Mouse (Mus musculus): ENCODE measurements around the gene B3gat3. TPM values are rescaled to one million over a fixed set of nuclear protein-coding genes. Genes with fewer than 3 reads are reported as not detected.
"Not testable (repeated sequence)": the region's sequence is repeated elsewhere in the genome, so short reads cannot be mapped to it uniquely, and the experiment has no call there.

The B3gat3 gene
- polyA plus RNA-seq, 1 experiment from 2014 or later, result 78.0 TPM

DNA sequence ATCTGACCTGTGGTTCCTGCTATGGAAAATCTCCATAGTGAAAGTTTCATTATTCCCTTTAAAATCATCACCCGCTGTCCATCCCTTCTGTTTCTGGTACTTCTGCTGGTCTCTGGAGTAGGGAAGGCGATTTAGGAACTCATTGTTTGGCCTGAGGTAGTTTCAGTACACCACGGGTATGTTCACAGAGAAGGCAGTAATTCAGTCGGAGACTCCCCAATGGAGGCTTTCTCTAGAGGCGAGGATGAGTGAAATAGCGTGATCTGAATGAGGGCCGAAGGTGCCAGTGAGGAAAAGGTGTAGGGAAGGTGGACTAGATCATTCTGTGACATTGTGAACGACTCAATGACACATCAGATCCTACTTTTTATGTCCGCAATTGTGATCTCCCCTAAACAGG is 34.0 kb downstream of the B3gat3 start:
- Histone ChIP-seq H3K4me1 (replicated peaks) (peaks cover 26% of the 10 kb centered on the region), H3K27ac (peak overlapping the region; percentile 87), H3K4me3 (peak overlapping the region; percentile 84), H3K36me3 (peaks cover 76% of the 10 kb centered on the region), H3K27me3 (ENCODE audit: insufficient read depth, poor library complexity, severe bottlenecking) (no peaks in the 10 kb centered on the region), H3K9me3 (no peaks in the 10 kb centered on the region)
- 12% methylated on average over 9 of the region's 9 CpGs for WGBS
- DNase-seq (ENCODE audit: low spot score), result no peak

DNA sequence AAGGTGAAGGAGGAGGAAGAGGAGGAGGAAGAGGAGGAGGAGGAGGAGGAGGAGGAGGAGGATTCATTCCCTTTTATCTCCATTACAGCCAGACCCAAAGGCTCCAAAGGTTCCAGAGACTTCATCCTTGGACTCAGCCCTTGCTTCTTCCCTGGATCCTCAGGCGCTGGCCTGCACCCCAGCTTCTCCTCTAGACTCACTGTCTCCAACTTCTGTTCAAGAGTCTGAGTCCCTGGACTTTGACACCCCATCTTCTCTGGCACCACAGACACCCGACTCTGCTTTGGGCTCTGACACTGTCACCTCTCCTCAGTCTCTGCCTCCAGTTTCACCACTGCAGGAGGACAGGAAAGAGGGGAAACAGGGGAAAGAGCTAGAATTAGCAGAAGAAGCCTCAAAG is 42.1 kb downstream of the B3gat3 start:
- no peaks in the 10 kb centered on the region for H3K27me3 ChIP-seq (ENCODE audit: insufficient read depth, poor library complexity, severe bottlenecking)
- no peaks in the 10 kb centered on the region for H3K9me3 ChIP-seq
- peaks cover 16% of the 10 kb centered on the region for H3K4me1 ChIP-seq (replicated peaks)
- 90% methylated on average over 2 of the region's 2 CpGs for WGBS
- H3K4me3 ChIP-seq, result no peak overlapping the region
- no peak overlapping the region for H3K27ac ChIP-seq
- H3K36me3 ChIP-seq, result peaks cover 88% of the 10 kb centered on the region
- no peak for DNase-seq (ENCODE audit: low spot score)

GRCm38 (mm10) chr19:8965075-8965474 is 44.9 kb downstream of the B3gat3 start:
- H3K36me3 ChIP-seq, result peaks cover 81% of the 10 kb centered on the region
- H3K9me3 ChIP-seq, result no peaks in the 10 kb centered on the region
- no peak for DNase-seq (ENCODE audit: low spot score)
- WGBS, result 85% methylated on average over 11 of the region's 11 CpGs
- H3K27ac ChIP-seq, result no peak overlapping the region
- no peaks in the 10 kb centered on the region for H3K27me3 ChIP-seq (ENCODE audit: insufficient read depth, poor library complexity, severe bottlenecking)
- peaks cover 29% of the 10 kb centered on the region for H3K4me1 ChIP-seq (replicated peaks)
- H3K4me3 ChIP-seq, result peak overlapping the region; percentile 14; the same call in 1 of the 2 replicates

- Histone ChIP-seq H3K27ac (peak overlapping the region; percentile 95), H3K9me3 (no peaks in the 10 kb centered on the region), H3K4me3 (peak overlapping the region; percentile 88), H3K27me3 (ENCODE audit: insufficient read depth, poor library complexity, severe bottlenecking) (no peaks in the 10 kb centered on the region), H3K4me1 (replicated peaks) (peaks cover 29% of the 10 kb centered on the region), H3K36me3 (peaks cover 81% of the 10 kb centered on the region)
- no peak for DNase-seq (ENCODE audit: low spot score)
- 76% methylated on average over 8 of the region's 8 CpGs for WGBS
These were observed 45.6 kb downstream of the B3gat3 start for GRCm38 (mm10) chr19:8965771-8966170.

DNA sequence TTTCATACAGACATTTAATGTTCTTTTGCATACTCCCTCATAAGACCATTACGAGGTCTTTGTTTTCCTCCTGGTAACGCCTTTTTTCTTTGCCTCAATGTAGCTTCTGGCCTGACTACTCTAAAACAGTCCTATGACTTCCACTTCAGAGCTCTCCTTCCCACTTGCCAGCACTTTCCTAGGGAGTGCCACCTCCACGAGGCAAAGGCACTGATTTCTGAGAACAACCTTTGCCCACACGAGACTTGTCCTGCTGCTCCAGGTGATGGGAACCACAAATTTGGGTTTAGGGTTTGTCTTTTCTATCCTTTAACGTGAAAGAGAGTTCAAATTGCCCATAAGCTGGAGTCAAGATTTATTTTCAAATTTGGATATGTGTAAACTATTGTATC is 46.0 kb downstream of the B3gat3 start:
- Histone ChIP-seq H3K4me1 (replicated peaks) (peaks cover 29% of the 10 kb centered on the region), H3K27me3 (ENCODE audit: insufficient read depth, poor library complexity, severe bottlenecking) (no peaks in the 10 kb centered on the region), H3K36me3 (peaks cover 81% of the 10 kb centered on the region), H3K4me3 (peak overlapping the region; percentile 88), H3K9me3 (no peaks in the 10 kb centered on the region), H3K27ac (peak overlapping the region; percentile 95)
- 48% methylated on average over 5 of the region's 5 CpGs for WGBS
- no peak for DNase-seq (ENCODE audit: low spot score)

GRCm38 (mm10) chr19:8966590-8967372 is 46.6 kb downstream of the B3gat3 start, which contains the start of gene Eef1g:
Gene Eef1g, plus strand, starts transcription at chr19:8967041.
- H3K27me3 ChIP-seq (ENCODE audit: insufficient read depth, poor library complexity, severe bottlenecking), result no peaks in the 10 kb centered on the region
- no peaks in the 10 kb centered on the region for H3K9me3 ChIP-seq
- DNase-seq (ENCODE audit: low spot score), result peak; percentile 100
- peak within 1 kb of the TSS; percentile 95 for H3K27ac ChIP-seq
- WGBS, result 2% methylated on average over 52 of the region's 52 CpGs
- peaks cover 29% of the 10 kb centered on the region for H3K4me1 ChIP-seq (replicated peaks)
- peak within 1 kb of the TSS; percentile 88 for H3K4me3 ChIP-seq
- peaks cover 81% of the 10 kb centered on the region for H3K36me3 ChIP-seq

- no peaks in the 10 kb centered on the region for H3K9me3 ChIP-seq
- H3K4me1 ChIP-seq (replicated peaks), result peaks cover 29% of the 10 kb centered on the region
- under 1% methylated on average over 8 of the region's 8 CpGs for WGBS
- no peaks in the 10 kb centered on the region for H3K27me3 ChIP-seq (ENCODE audit: insufficient read depth, poor library complexity, severe bottlenecking)
- no peak for DNase-seq (ENCODE audit: low spot score)
- peaks cover 81% of the 10 kb centered on the region for H3K36me3 ChIP-seq
- H3K4me3 ChIP-seq, result peak overlapping the region; percentile 88
- H3K27ac ChIP-seq, result peak overlapping the region; percentile 95
These were observed 47.2 kb downstream of the B3gat3 start for GRCm38 (mm10) chr19:8967373-8967743.

DNA sequence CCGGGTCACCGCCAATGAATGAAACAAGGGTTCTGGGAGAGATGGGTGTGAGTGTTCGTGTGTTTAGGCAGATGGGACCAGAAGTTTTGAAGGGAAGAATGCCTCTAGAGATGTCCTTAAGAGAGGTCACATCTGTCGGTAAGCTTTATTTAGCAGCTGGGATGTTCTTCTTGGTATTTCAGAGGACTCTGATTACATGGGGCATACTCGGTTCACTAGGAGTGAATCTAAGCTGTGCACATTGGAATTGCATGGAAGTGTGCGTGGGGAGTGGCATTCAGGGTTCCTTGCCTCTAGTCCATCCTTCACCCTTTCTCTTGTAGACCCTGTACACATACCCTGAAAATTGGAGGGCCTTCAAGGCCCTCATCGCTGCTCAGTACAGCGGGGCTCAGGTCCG is 47.7 kb downstream of the B3gat3 start:
- Histone ChIP-seq H3K4me1 (replicated peaks) (peaks cover 29% of the 10 kb centered on the region), H3K4me3 (peak overlapping the region; percentile 88), H3K36me3 (peaks cover 81% of the 10 kb centered on the region), H3K27me3 (ENCODE audit: insufficient read depth, poor library complexity, severe bottlenecking) (no peaks in the 10 kb centered on the region), H3K9me3 (no peaks in the 10 kb centered on the region), H3K27ac (peak overlapping the region; percentile 95)
- no peak for DNase-seq (ENCODE audit: low spot score)
- WGBS, result 4% methylated on average over 9 of the region's 9 CpGs

DNA sequence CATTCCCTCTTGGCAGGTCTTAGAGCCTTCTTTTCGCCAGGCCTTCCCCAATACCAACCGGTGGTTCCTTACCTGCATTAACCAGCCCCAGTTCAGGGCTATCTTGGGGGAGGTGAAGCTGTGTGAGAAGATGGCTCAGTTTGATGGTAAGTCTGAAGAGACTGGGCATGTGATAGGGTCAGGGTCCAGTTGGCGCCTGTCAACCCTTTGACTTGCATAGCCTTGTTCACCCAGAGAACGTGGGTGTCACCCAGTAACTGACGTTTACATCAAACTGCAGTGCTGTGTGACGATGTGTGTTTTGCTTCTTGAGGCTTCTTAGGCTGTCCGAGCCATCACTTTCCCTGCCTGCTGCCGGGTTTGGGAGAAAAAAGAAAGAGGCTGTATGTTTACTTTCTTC is 52.3 kb downstream of the B3gat3 start:
- Histone ChIP-seq H3K4me1 (replicated peaks) (peaks cover 13% of the 10 kb centered on the region), H3K36me3 (peaks cover 93% of the 10 kb centered on the region)
- not testable (repeated sequence) for H3K27ac ChIP-seq; DNase-seq (ENCODE audit: low spot score); H3K9me3 ChIP-seq; H3K27me3 ChIP-seq (ENCODE audit: insufficient read depth, poor library complexity, severe bottlenecking); H3K4me3 ChIP-seq
- 86% methylated on average over 8 of the region's 8 CpGs for whole genome bisulfite sequencing

DNA sequence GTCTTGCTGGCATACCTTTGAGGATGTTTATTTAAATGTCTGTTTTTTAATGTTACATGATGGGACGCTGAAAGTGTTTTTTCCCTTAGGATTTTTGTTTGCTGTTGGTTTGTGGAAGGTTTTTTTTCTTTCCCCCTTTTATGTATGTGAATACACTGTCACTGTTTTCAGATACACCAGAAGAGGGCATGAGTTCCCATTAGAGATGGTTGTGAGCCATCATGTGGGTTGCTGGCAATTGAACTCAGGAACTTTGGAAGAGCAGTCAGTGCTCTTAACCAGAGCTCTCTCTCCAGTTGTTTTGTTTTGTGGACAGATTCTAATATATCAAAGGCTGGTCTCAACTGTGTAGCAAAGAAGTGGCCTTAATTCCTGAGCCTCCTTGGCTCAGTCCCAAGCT is 54.5 kb downstream of the B3gat3 start:
- DNase-seq (ENCODE audit: low spot score), result no peak
- WGBS, result 95% methylated on average over 1 of the region's 1 CpGs
- Histone ChIP-seq H3K27me3 (ENCODE audit: insufficient read depth, poor library complexity, severe bottlenecking) (no peaks in the 10 kb centered on the region), H3K36me3 (peaks cover 100% of the 10 kb centered on the region), H3K4me3 (no peak overlapping the region), H3K9me3 (no peaks in the 10 kb centered on the region), H3K27ac (no peak overlapping the region), H3K4me1 (replicated peaks) (no peaks in the 10 kb centered on the region; the same call in 1 of the 2 replicates)

GRCm38 (mm10) chr19:8975491-8975890 is 55.3 kb downstream of the B3gat3 start:
- no peak for DNase-seq (ENCODE audit: low spot score)
- H3K36me3 ChIP-seq, result peaks cover 100% of the 10 kb centered on the region
- H3K27ac ChIP-seq, result no peak overlapping the region
- WGBS, result 94% methylated on average over 2 of the region's 2 CpGs
- H3K4me1 ChIP-seq (replicated peaks), result peaks cover 1% of the 10 kb centered on the region; the same call in 1 of the 2 replicates
- no peaks in the 10 kb centered on the region for H3K27me3 ChIP-seq (ENCODE audit: insufficient read depth, poor library complexity, severe bottlenecking)
- no peak overlapping the region for H3K4me3 ChIP-seq
- H3K9me3 ChIP-seq, result no peaks in the 10 kb centered on the region

GRCm38 (mm10) chr19:8976535-8976934 is 56.4 kb downstream of the B3gat3 start:
- 66% methylated on average over 3 of the region's 3 CpGs for WGBS
- no peaks in the 10 kb centered on the region for H3K9me3 ChIP-seq
- no peak overlapping the region for H3K27ac ChIP-seq
- H3K4me1 ChIP-seq (replicated peaks), result peaks cover 7% of the 10 kb centered on the region; the same call in 1 of the 2 replicates
- DNase-seq (ENCODE audit: low spot score), result peak; percentile 49
- no peaks in the 10 kb centered on the region for H3K27me3 ChIP-seq (ENCODE audit: insufficient read depth, poor library complexity, severe bottlenecking)
- peaks cover 98% of the 10 kb centered on the region for H3K36me3 ChIP-seq
- H3K4me3 ChIP-seq, result no peak overlapping the region

All from hindbrain, embryonic 10.5 days (tissue).